10 mouse cellular contexts compared by ENCODE assay signal in genomic region chr5:46150825-46151224, GRCm38 (mm10).
DNase-seq lines count a peak whose midpoint lies in the region; ATAC-seq lines count a peak whose summit lies in the region.
"Had no signal": no experiment of that assay in that cellular context is flagged by ENCODE, and none has a peak within 500 bp of the region (broad histone marks: within the 10 kb centered on the region; RNA-seq: fewer than 3 reads in every experiment).

No protein-coding gene starts in this region.

- DNase-seq in embryo, embryonic 10 days (ENCODE audit: low spot score), result peak; percentile 44
- no peak for DNase-seq in embryo, embryonic 9.5 days (ENCODE audit: extremely low spot score)
- peak; percentile 26 to 47 for DNase-seq in right cerebral cortex, postnatal 10 days (ENCODE audit: low spot score in 2 of 2)
- no peak for DNase-seq in right cerebral cortex, adult 2 months (ENCODE audit: low spot score in 2 of 2)
- DNase-seq in retina, postnatal 1 day, result peak; percentile 90
- no peak for DNase-seq in urinary bladder, postnatal 4 days (ENCODE audit: low spot score in 2 of 2)
- DNase-seq in cerebellum, adult 11-12 months, result no peak
- DNase-seq: cerebellum, adult 9-11 months had no signal

- no peaks in the 10 kb centered on the region for H3K27me3 ChIP-seq in hindbrain, embryonic 13.5 days

- peaks cover 15% of the 10 kb centered on the region for H3K4me1 ChIP-seq in hindbrain, embryonic 13.5 days (replicated peaks)

- no peak overlapping the region for H3K4me3 ChIP-seq in hindbrain, embryonic 13.5 days

- no peak overlapping the region for H3K9ac ChIP-seq in hindbrain, embryonic 13.5 days

- peak; percentile 89 for ATAC-seq in hindbrain, embryonic 13.5 days (ENCODE audit: low FRiP score)
- ATAC-seq: inflammation-experienced regulatory T-cells, adult 6 months had no signal

- WGBS in hindbrain, embryonic 13.5 days, result 12% methylated on average over 6 of the region's 6 CpGs

- no peaks in the 10 kb centered on the region for H3K9me3 ChIP-seq in hindbrain, embryonic 13.5 days

- peak overlapping the region; percentile 25; the same call in 1 of the 2 replicates for H3K4me2 ChIP-seq in hindbrain, embryonic 13.5 days

- peak overlapping the region; percentile 36; the same call in 1 of the 2 replicates for H3K27ac ChIP-seq in hindbrain, embryonic 13.5 days

- H3K36me3 ChIP-seq in hindbrain, embryonic 13.5 days, result no peaks in the 10 kb centered on the region

Comparison
In these comparisons a context has a peak if more than half of its experiments do, and no peak if none do; other contexts are left out.
1. DNase-seq: peak in embryo, embryonic 10 days (single experiment), right cerebral cortex, postnatal 10 days (2 of 2) and retina, postnatal 1 day (single experiment); none in embryo, embryonic 9.5 days (single experiment), right cerebral cortex, adult 2 months (0 of 2), urinary bladder, postnatal 4 days (0 of 2) and cerebellum, adult 11-12 months (single experiment).